Mouse (Mus musculus): ENCODE results near the gene Olfr156. TPM values are rescaled to one million over a fixed set of nuclear protein-coding genes. Genes with fewer than 3 reads are reported as not detected.
"Not testable (repeated sequence)": the region's sequence is repeated elsewhere in the genome, so short reads cannot be mapped to it uniquely, and the experiment has no call there.

Olfr156 gene
- polyA plus RNA-seq, 1 experiment from 2014 or later, result not detected

- H3K27ac ChIP-seq (ENCODE audit: low read length), result no peak overlapping the region
- no peaks in the 10 kb centered on the region for H3K36me3 ChIP-seq (ENCODE audit: control insufficient read depth, insufficient read depth, low read length)
- H3K27me3 ChIP-seq (ENCODE audit: control insufficient read depth, insufficient read depth, low read depth, low read length), result no peaks in the 10 kb centered on the region
- no peak for ATAC-seq
- 74% methylated on average over 4 of the region's 4 CpGs for WGBS
- H3K9me3 ChIP-seq (replicated peaks; ENCODE audit: control insufficient read depth, low read length, poor library complexity, severe bottlenecking), result no peaks in the 10 kb centered on the region
- no peak overlapping the region for H3K4me3 ChIP-seq (ENCODE audit: low read depth, low read length)
- H3K4me2 ChIP-seq (ENCODE audit: low read length), result no peak overlapping the region
- no peak overlapping the region for H3K9ac ChIP-seq (ENCODE audit: low read depth, low read length)
- no peaks in the 10 kb centered on the region for H3K4me1 ChIP-seq (ENCODE audit: control insufficient read depth, insufficient read depth, low read length)
Observed at GRCm38 (mm10) chr4:43834749-43835148, 11.1 kb upstream of the Olfr156 start.

GRCm38 (mm10) chr4:43833752-43834151 lies 10.1 kb upstream of the Olfr156 start:
- no peak for ATAC-seq
- H3K27me3 ChIP-seq (ENCODE audit: control insufficient read depth, insufficient read depth, low read depth, low read length), result no peaks in the 10 kb centered on the region
- H3K27ac ChIP-seq (ENCODE audit: low read length), result no peak overlapping the region
- no peak overlapping the region for H3K4me2 ChIP-seq (ENCODE audit: low read length)
- H3K9me3 ChIP-seq (replicated peaks; ENCODE audit: control insufficient read depth, low read length, poor library complexity, severe bottlenecking), result no peaks in the 10 kb centered on the region
- no peak overlapping the region for H3K4me3 ChIP-seq (ENCODE audit: low read depth, low read length)
- H3K4me1 ChIP-seq (ENCODE audit: control insufficient read depth, insufficient read depth, low read length), result no peaks in the 10 kb centered on the region
- WGBS, result 60% methylated on average over 5 of the region's 5 CpGs
- no peak overlapping the region for H3K9ac ChIP-seq (ENCODE audit: low read depth, low read length)
- H3K36me3 ChIP-seq (ENCODE audit: control insufficient read depth, insufficient read depth, low read length), result no peaks in the 10 kb centered on the region

DNA sequence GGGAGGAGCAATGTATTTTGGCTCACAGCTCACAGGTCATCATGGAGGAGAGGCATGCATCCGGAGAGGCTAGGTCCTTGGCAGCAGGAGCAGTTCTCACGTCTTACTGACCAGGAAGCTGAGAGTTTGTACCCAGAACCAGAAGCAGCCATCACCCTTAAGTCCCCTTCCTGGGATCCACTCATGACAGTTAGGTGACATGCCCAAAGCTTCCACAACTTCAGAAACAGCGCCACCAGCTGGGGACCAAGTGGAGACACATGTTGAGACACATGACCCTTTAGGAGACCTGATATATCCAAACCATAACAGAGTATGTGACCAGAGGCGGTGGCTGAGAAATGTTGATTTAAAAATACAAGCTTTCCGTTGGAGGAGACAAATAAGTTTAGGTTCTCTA lies 8.3 kb upstream of the Olfr156 start:
- no peak for ATAC-seq
- Histone ChIP-seq H3K27ac (ENCODE audit: low read length) (no peak overlapping the region), H3K4me3 (ENCODE audit: low read depth, low read length) (no peak overlapping the region), H3K9ac (ENCODE audit: low read depth, low read length) (no peak overlapping the region), H3K4me1 (ENCODE audit: control insufficient read depth, insufficient read depth, low read length) (no peaks in the 10 kb centered on the region), H3K36me3 (ENCODE audit: control insufficient read depth, insufficient read depth, low read length) (no peaks in the 10 kb centered on the region), H3K27me3 (ENCODE audit: control insufficient read depth, insufficient read depth, low read depth, low read length) (no peaks in the 10 kb centered on the region), H3K4me2 (ENCODE audit: low read length) (no peak overlapping the region), H3K9me3 (replicated peaks; ENCODE audit: control insufficient read depth, low read length, poor library complexity, severe bottlenecking) (no peaks in the 10 kb centered on the region)
- WGBS, result 71% methylated on average over 5 of the region's 5 CpGs

GRCm38 (mm10) chr4:43828806-43829205 lies 5.1 kb upstream of the Olfr156 start:
- no peak overlapping the region for H3K27ac ChIP-seq (ENCODE audit: low read length)
- no peak overlapping the region for H3K4me3 ChIP-seq (ENCODE audit: low read depth, low read length)
- no peaks in the 10 kb centered on the region for H3K36me3 ChIP-seq (ENCODE audit: control insufficient read depth, insufficient read depth, low read length)
- no peak overlapping the region for H3K4me2 ChIP-seq (ENCODE audit: low read length)
- no peak overlapping the region for H3K9ac ChIP-seq (ENCODE audit: low read depth, low read length)
- ATAC-seq, result no peak
- no peaks in the 10 kb centered on the region for H3K4me1 ChIP-seq (ENCODE audit: control insufficient read depth, insufficient read depth, low read length)
- 94% methylated on average over 4 of the region's 4 CpGs for WGBS
- no peaks in the 10 kb centered on the region for H3K9me3 ChIP-seq (replicated peaks; ENCODE audit: control insufficient read depth, low read length, poor library complexity, severe bottlenecking)
- no peaks in the 10 kb centered on the region for H3K27me3 ChIP-seq (ENCODE audit: control insufficient read depth, insufficient read depth, low read depth, low read length)

- 87% methylated on average over 13 of the region's 13 CpGs for WGBS
Observed at GRCm38 (mm10) chr4:43822896-43823550, 672 bp downstream of the Olfr156 start.

GRCm38 (mm10) chr4:43798936-43799335 lies 24.8 kb downstream of the Olfr156 start:
- Histone ChIP-seq H3K27ac (ENCODE audit: low read length) (no peak overlapping the region), H3K4me3 (ENCODE audit: low read depth, low read length) (no peak overlapping the region), H3K4me1 (ENCODE audit: control insufficient read depth, insufficient read depth, low read length) (no peaks in the 10 kb centered on the region), H3K4me2 (ENCODE audit: low read length) (no peak overlapping the region), H3K36me3 (ENCODE audit: control insufficient read depth, insufficient read depth, low read length) (no peaks in the 10 kb centered on the region), H3K9me3 (replicated peaks; ENCODE audit: control insufficient read depth, low read length, poor library complexity, severe bottlenecking) (0 out of 2 replicates have a peak, but pooled peaks cover 2% of the 10 kb centered on the region), H3K9ac (ENCODE audit: low read depth, low read length) (no peak overlapping the region), H3K27me3 (ENCODE audit: control insufficient read depth, insufficient read depth, low read depth, low read length) (no peaks in the 10 kb centered on the region)
- WGBS, result 84% methylated on average over 7 of the region's 7 CpGs
- ATAC-seq, result no peak

More at GRCm38 (mm10) chr4:43822896-43823550, 672 bp downstream of the Olfr156 start:
- Histone ChIP-seq H3K27me3 (ENCODE audit: control insufficient read depth, insufficient read depth, low read depth, low read length) (no peaks in the 10 kb centered on the region), H3K4me1 (ENCODE audit: control insufficient read depth, insufficient read depth, low read length) (no peaks in the 10 kb centered on the region), H3K9ac (ENCODE audit: low read depth, low read length) (no peak overlapping the region), H3K4me3 (ENCODE audit: low read depth, low read length) (no peak overlapping the region), H3K36me3 (ENCODE audit: control insufficient read depth, insufficient read depth, low read length) (no peaks in the 10 kb centered on the region), H3K27ac (ENCODE audit: low read length) (no peak overlapping the region), H3K9me3 (replicated peaks; ENCODE audit: control insufficient read depth, low read length, poor library complexity, severe bottlenecking) (no peaks in the 10 kb centered on the region), H3K4me2 (ENCODE audit: low read length) (no peak overlapping the region)
- ATAC-seq, result no peak

GRCm38 (mm10) chr4:43795844-43796243 lies 27.9 kb downstream of the Olfr156 start:
- ATAC-seq; H3K9ac ChIP-seq (ENCODE audit: low read depth, low read length); H3K27ac ChIP-seq (ENCODE audit: low read length): not testable (repeated sequence)

DNA sequence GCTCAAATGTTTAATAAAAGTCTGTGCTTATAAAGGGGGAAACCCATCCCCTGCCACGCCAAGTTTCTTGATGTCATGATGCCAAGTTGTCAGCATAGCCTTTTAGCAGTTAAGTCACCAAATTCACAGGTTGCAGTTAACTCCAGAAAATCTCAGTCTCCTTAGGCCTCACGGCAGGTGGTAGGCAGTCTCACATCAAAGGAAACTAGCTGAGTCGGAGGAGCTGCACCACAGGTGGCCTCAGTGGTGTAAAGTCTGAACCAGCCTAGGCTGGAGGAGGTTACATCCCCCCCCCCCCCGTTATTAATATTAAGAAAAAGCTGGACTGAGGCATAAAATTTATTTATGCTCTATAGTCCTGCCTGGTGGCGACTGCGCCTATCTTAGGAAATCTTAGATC lies 28.4 kb downstream of the Olfr156 start:
- no peak overlapping the region for H3K4me3 ChIP-seq (ENCODE audit: low read depth, low read length)
- H3K4me2 ChIP-seq (ENCODE audit: low read length), result no peak overlapping the region
- no peaks in the 10 kb centered on the region for H3K9me3 ChIP-seq (replicated peaks; ENCODE audit: control insufficient read depth, low read length, poor library complexity, severe bottlenecking)
- H3K4me1 ChIP-seq (ENCODE audit: control insufficient read depth, insufficient read depth, low read length), result no peaks in the 10 kb centered on the region
- H3K9ac ChIP-seq (ENCODE audit: low read depth, low read length), result no peak overlapping the region
- no peak for ATAC-seq
- H3K36me3 ChIP-seq (ENCODE audit: control insufficient read depth, insufficient read depth, low read length), result no peaks in the 10 kb centered on the region
- 73% methylated on average over 6 of the region's 6 CpGs for WGBS
- no peaks in the 10 kb centered on the region for H3K27me3 ChIP-seq (ENCODE audit: control insufficient read depth, insufficient read depth, low read depth, low read length)
- no peak overlapping the region for H3K27ac ChIP-seq (ENCODE audit: low read length)

More at GRCm38 (mm10) chr4:43795844-43796243, 27.9 kb downstream of the Olfr156 start:
- H3K4me1 ChIP-seq (ENCODE audit: control insufficient read depth, insufficient read depth, low read length); H3K4me3 ChIP-seq (ENCODE audit: low read depth, low read length); H3K27me3 ChIP-seq (ENCODE audit: control insufficient read depth, insufficient read depth, low read depth, low read length); H3K4me2 ChIP-seq (ENCODE audit: low read length); H3K36me3 ChIP-seq (ENCODE audit: control insufficient read depth, insufficient read depth, low read length); H3K9me3 ChIP-seq (replicated peaks; ENCODE audit: control insufficient read depth, low read length, poor library complexity, severe bottlenecking): not testable (repeated sequence)
- WGBS, result 87% methylated on average over 5 of the region's 5 CpGs

GRCm38 (mm10) chr4:43772304-43772703 lies 51.4 kb downstream of the Olfr156 start:
- no peaks in the 10 kb centered on the region for H3K9me3 ChIP-seq (replicated peaks; ENCODE audit: control insufficient read depth, low read length, poor library complexity, severe bottlenecking)
- no peaks in the 10 kb centered on the region for H3K4me1 ChIP-seq (ENCODE audit: control insufficient read depth, insufficient read depth, low read length)
- H3K27me3 ChIP-seq (ENCODE audit: control insufficient read depth, insufficient read depth, low read depth, low read length), result no peaks in the 10 kb centered on the region
- H3K36me3 ChIP-seq (ENCODE audit: control insufficient read depth, insufficient read depth, low read length), result no peaks in the 10 kb centered on the region
- ATAC-seq, result no peak
- no peak overlapping the region for H3K4me3 ChIP-seq (ENCODE audit: low read depth, low read length)
- WGBS, result 23% methylated on average over 2 of the region's 2 CpGs
- H3K27ac ChIP-seq (ENCODE audit: low read length), result no peak overlapping the region
- no peak overlapping the region for H3K4me2 ChIP-seq (ENCODE audit: low read length)
- no peak overlapping the region for H3K9ac ChIP-seq (ENCODE audit: low read depth, low read length)
